Mouse (Mus musculus) kidney, postnatal 36 days (tissue): ENCODE data around the gene Nr4a1.

ENCODE experiments used
- DNase-seq, 2 experiments: peaks; one replicate each; pipeline ENCODE4 v3.0.0; 2021 to 2022; ENCODE audit warnings: mixed read lengths in 2 of 2

Gene Nr4a1

DNA sequence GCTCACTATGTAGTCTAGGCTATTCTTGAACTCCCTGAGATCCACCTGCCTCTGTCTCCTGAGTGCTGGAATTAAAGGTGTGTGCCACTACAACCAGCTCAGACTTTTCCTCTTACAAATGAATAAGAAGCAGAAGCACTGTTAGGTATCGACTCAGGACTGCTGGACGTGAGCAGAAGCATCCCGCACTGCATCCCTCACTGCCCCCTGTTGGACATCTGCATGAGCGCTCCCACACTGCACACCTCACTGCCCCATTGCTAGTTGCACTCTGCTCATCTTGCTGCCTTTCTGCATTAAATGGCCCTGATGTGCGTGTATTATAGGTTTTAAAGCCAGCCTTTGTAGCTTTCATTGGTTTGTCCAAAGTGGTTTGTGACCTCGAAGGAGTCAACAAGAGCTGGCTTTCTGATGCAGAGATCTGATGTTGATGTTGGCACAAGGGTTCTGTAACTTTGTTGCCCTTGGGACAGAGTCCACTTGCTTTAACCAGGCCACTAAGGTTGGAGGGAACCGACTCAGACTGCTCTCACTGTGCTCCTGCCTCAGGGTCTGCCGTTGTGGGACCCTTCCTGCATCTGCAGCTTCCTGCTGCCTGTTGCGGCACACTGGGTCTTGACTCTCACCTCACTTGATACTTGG, 32.2 kb downstream of the Nr4a1 start:
- peak; percentile 37 to 63 for DNase-seq

DNA sequence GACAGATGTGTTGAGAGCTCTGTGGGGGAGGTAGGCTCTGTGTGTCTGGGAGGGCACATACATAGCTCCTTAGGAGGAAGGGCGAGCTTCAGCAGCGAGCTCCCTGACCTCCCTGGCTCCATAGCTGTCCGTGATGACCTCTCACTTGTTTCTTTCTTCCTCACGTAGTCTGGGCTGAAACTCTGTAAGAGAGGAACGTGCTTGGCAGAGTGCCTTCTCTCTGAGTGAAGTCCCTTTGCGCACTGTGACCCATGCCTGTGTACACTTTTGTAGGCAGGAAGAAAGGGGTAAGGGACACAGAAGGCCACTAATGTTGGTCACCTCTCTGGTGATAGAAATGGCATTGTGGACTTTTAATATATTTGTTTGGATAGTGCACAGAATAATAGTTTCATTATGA, 33.3 kb downstream of the Nr4a1 start:
- DNase-seq = peak in 1 of 2 experiments; percentile 36

GRCm38 (mm10) chr15:101290354-101290753, 36.3 kb downstream of the Nr4a1 start:
- no peak for DNase-seq

GRCm38 (mm10) chr15:101292012-101292411, 37.9 kb downstream of the Nr4a1 start:
- no peak for DNase-seq

DNA sequence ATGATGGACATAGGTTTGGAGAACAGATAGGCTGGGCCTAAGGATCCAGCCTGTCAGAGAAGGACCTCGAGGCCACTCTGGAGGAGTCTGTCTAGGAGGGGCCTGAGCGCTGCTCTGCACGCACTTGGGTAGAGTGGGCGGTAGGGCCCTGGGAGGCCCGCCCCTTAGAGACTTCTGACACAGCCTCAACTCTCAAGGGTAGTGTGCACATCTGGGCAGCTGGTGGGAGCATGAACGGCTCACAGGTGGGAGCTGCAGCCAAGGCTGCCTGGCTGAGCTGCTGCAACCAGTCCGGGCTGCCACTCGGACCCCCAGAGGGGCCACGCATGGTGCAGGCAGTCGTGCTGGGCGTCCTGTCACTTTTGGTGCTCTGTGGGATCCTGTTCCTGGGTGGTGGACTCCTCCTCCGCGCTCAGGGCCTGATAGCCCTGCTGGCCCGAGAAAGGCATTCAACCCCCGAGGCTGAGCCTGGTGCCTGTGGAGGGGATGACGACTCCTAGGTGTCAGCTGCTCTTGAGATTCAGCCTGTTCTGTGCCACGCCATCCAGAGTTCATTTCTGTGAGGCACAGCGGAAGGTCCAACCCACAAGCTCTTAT, 39.1 kb downstream of the Nr4a1 start, which contains the start of gene 6030408B16Rik:
Gene 6030408B16Rik (plus strand): TSS at position 188 of the 597 bp plus-strand sequence.
- DNase-seq = no peak

GRCm38 (mm10) chr15:101294028-101294894, 40.2 kb downstream of the Nr4a1 start:
- DNase-seq = no peak

DNA sequence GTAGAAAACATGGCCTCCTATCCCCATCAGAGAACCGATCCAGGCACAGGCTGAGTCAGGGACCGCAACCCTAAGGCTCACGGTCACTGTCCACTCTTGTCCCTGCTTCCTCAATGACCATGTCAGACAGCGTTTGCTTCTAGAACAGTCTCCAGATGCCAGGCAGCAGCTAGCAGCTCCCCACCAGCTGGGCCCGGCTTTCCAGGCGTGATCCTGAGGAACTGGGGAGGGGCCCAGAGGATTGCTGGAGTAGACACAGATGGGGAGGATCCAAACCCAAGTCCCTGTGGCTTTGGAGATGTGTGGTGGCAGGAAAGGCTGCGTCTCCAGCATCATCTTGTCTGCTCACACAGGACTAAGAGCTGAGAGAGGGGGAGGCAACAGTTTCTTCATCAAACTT, 41.0 kb downstream of the Nr4a1 start:
- no peak for DNase-seq

GRCm38 (mm10) chr15:101295616-101296015, 41.5 kb downstream of the Nr4a1 start:
- no peak for DNase-seq

- DNase-seq = no peak
These were observed 42.0 kb downstream of the Nr4a1 start for GRCm38 (mm10) chr15:101296091-101296490.

GRCm38 (mm10) chr15:101297988-101298387, 43.9 kb downstream of the Nr4a1 start:
- DNase-seq = no peak

- peak in 1 of 2 experiments; percentile 49 for DNase-seq
These were observed 44.5 kb downstream of the Nr4a1 start for GRCm38 (mm10) chr15:101298550-101298949.

DNA sequence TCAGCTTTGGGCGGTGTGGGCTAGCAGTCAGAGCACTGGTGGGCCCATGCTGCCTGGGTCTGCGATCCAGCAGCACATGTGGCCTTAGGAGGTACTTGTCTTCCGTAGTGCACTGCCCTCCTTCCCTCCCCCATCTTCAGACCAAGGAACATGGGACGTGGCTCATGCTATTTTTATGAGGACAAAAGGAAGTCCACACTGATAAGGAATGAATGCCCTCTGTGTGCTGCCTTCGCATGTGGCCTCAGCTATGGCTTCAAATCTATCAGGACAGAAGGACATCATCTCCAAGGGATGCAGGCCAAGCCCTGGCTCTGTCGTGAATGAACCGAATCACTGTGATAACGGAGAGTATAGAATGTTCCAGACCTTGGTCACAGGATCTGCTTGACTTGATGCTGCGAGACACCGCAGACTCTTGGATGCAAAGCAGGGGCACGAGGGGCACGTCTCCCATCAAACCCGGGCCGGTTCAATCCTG, 45.5 kb downstream of the Nr4a1 start:
- no peak for DNase-seq

- DNase-seq = no peak
These were observed 46.1 kb downstream of the Nr4a1 start for GRCm38 (mm10) chr15:101300128-101300527.

DNA sequence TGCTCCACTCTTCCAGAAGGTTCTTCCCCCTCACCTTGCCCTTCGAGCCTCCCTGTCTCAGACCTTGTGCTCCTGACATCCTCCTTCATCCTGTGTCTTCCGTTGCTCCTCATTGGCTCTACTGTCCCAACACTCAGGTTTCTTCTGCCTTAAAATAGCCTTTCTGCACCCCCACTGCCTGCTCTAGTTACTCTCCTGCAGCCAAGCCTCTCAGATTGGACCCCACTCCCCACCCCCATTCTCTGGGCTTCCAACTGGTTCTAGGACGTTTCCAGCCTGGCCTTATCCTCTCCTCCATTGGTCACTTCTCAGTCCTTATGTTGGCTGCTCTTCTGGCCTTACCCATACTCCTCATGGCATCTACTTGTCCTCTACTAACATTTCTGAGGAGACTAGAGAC, 48.1 kb downstream of the Nr4a1 start:
- no peak for DNase-seq

DNA sequence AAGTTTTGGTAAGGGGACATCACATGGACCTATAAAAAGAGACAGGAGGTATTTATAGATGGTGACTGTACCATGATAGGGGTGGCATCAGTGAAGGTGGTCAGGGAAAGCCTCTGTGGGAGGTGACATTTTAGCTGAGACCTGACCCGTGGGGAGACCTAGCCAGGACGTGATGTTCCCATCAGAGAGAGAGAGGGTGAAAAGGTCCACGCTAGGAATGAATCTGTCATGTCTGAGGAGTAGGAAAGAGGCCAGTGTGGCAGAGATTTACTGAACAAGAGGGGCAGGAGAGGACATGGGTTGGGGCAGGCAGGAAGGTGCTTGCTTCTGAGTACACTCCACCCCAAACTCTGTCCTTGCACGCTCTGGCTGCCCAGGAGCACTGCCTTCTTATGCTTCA, 49.8 kb downstream of the Nr4a1 start:
- DNase-seq = no peak

DNA sequence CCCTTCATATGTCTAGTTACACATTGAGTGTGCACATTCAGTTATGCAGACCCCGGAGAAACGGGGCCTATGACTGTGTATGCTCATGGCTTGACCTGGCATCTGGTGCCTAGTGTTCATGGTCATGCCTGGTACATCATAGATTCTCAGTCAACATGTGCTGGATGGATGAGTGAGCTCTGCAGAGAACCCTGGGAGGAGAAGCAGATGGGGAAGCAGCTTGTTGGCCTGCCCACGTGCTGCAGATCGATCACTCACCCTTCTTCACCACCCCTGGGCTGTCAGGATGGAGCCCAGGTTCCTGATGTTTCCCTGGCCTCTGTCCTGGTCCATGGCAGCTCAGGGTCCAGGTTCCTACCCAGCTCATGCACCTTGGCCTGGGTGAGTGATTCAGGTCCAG, 52.4 kb downstream of the Nr4a1 start:
- no peak for DNase-seq

- no peak for DNase-seq
These were observed 54.6 kb downstream of the Nr4a1 start for GRCm38 (mm10) chr15:101308440-101309348.

DNA sequence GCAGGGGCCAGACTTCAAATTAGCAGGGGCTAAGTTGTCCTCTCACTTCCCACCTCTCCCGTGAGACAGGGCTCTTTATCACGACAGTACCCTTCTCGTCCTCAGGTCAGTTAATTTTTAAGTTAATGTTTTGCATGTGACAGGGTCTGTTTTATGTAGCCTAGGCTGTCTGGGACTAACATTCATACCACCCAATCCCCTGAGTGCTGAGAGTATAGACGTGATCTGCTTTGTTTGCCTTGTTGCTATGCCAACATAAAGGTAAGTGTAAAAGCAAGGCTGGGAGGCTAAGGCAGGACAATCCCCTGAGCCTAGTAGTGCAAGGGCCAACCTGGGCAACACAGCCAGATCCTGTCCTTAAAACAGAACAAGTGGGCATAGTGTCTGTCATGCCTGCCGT, 55.4 kb downstream of the Nr4a1 start:
- no peak for DNase-seq

- DNase-seq = no peak
These were observed 57.2 kb downstream of the Nr4a1 start for GRCm38 (mm10) chr15:101311087-101311770.

DNA sequence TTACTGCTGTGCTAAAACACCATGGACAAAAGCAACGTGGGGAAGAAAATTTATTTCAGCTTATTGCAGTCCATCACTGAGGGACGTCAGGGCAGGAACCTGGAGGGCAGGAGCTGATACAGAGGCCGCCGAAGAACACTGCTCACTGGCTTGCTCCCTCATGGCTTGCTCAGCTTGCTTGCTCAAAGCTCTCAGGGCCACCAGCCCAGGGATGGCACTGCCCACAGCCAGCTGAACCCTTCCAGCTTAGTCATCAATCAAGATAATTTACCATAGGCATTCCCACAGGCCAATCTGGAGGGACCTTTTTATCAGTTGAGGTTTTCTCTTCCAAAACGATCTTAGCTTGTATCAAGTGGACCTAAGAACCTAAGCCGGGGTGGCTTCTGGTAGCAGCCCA, 57.9 kb downstream of the Nr4a1 start:
- DNase-seq = no peak

GRCm38 (mm10) chr15:101315378-101315777, 61.3 kb downstream of the Nr4a1 start:
- no peak for DNase-seq

- DNase-seq = peak; percentile 91 to 92
These were observed 61.8 kb downstream of the Nr4a1 start for GRCm38 (mm10) chr15:101315832-101316231.
